Mouse (Mus musculus): ENCODE measurements around the gene Pgr. TPM values are rescaled to one million over a fixed set of nuclear protein-coding genes. Genes with fewer than 3 reads are reported as not detected.

Gene Pgr
- polyA plus RNA-seq (2012; rRNA removed), result 0.41 and 0.58 TPM in 2 replicates

DNA sequence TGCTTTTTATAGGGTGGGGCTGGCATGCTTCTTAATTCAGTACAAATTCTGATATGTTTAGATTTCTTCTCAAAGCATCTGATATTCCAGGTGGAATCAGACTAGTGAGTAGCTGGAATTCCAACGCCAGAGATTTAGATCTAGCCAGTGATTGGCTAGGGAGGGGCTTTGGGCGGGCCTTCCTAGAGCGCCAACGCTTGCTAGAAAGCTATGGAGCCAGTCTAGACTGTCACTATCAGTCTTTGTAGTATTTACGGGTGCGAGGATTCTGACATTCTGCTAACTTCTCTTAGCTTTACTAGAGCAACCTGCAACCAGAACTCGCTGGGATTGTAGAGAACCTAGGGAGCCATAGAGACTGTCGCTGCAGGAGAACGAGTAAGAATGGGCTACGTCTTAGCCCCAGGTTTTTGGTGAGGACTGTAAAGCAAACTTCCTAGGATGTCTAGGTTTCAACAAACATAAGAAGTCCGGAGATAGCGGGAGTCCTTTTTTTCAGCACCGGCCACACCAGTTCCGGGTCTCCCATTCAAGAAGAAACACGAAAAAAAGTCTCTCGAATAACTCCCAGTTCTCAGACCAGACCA, at the start of gene Pgr:
Gene Pgr (plus strand): TSS at position 218 of the 587 bp plus-strand sequence.
- H3K27me3 ChIP-seq (replicated peaks; ENCODE audit: control insufficient read depth, insufficient read depth, low read length), result no peaks in the 10 kb centered on the region
- TF ChIP-seq POLR2A (IDR thresholded peaks at IDR 0.05; ENCODE audit: low read depth, low read length), result no peak
- TF ChIP-seq CTCF (conservative IDR thresholded peaks at IDR 0.05; ENCODE audit: insufficient read depth, insufficient read length, low read depth, low read length), result no peak
- H3K4me3 ChIP-seq (ENCODE audit: insufficient read depth, low read depth, low read length), result peak within 1 kb of the TSS; percentile 53
- DNase-seq, result peak; percentile 28
- H3K4me1 ChIP-seq (ENCODE audit: control insufficient read depth, insufficient read depth, low read length), result no peaks in the 10 kb centered on the region
- H3K27ac ChIP-seq (ENCODE audit: insufficient read depth, low read depth, low read length), result no peak within 1 kb of the TSS
- H3K36me3 ChIP-seq (ENCODE audit: control insufficient read depth, insufficient read depth, low read length), result no peaks in the 10 kb centered on the region
- under 1% methylated on average over 16 of the region's 16 CpGs for WGBS

- no peaks in the 10 kb centered on the region for H3K36me3 ChIP-seq (ENCODE audit: control insufficient read depth, insufficient read depth, low read length)
- no peaks in the 10 kb centered on the region for H3K4me1 ChIP-seq (ENCODE audit: control insufficient read depth, insufficient read depth, low read length)
- no peak for DNase-seq
- H3K27me3 ChIP-seq (replicated peaks; ENCODE audit: control insufficient read depth, insufficient read depth, low read length), result no peaks in the 10 kb centered on the region
- WGBS, result 87% methylated on average over 2 of the region's 2 CpGs
- no peak overlapping the region for H3K27ac ChIP-seq (ENCODE audit: insufficient read depth, low read depth, low read length)
- TF ChIP-seq POLR2A (IDR thresholded peaks at IDR 0.05; ENCODE audit: low read depth, low read length), result no peak
- no peak for TF ChIP-seq CTCF (conservative IDR thresholded peaks at IDR 0.05; ENCODE audit: insufficient read depth, insufficient read length, low read depth, low read length)
- H3K4me3 ChIP-seq (ENCODE audit: insufficient read depth, low read depth, low read length), result no peak overlapping the region
Measured at GRCm38 (mm10) chr9:8857455-8857854, 42.2 kb upstream of the Pgr start.

- H3K4me1 ChIP-seq (ENCODE audit: control insufficient read depth, insufficient read depth, low read length), result no peaks in the 10 kb centered on the region
- H3K27ac ChIP-seq (ENCODE audit: insufficient read depth, low read depth, low read length), result no peak overlapping the region
- H3K27me3 ChIP-seq (replicated peaks; ENCODE audit: control insufficient read depth, insufficient read depth, low read length), result no peaks in the 10 kb centered on the region
- DNase-seq, result no peak
- TF ChIP-seq CTCF (conservative IDR thresholded peaks at IDR 0.05; ENCODE audit: insufficient read depth, insufficient read length, low read depth, low read length), result no peak
- no peak for TF ChIP-seq POLR2A (IDR thresholded peaks at IDR 0.05; ENCODE audit: low read depth, low read length)
- H3K36me3 ChIP-seq (ENCODE audit: control insufficient read depth, insufficient read depth, low read length), result no peaks in the 10 kb centered on the region
- WGBS, result 94% methylated on average over 2 of the region's 2 CpGs
- no peak overlapping the region for H3K4me3 ChIP-seq (ENCODE audit: insufficient read depth, low read depth, low read length)
Measured at GRCm38 (mm10) chr9:8868511-8868910, 31.1 kb upstream of the Pgr start.

GRCm38 (mm10) chr9:8895205-8895604, 4.4 kb upstream of the Pgr start:
- Histone ChIP-seq H3K27ac (ENCODE audit: insufficient read depth, low read depth, low read length) (no peak overlapping the region), H3K4me1 (ENCODE audit: control insufficient read depth, insufficient read depth, low read length) (no peaks in the 10 kb centered on the region), H3K36me3 (ENCODE audit: control insufficient read depth, insufficient read depth, low read length) (no peaks in the 10 kb centered on the region), H3K4me3 (ENCODE audit: insufficient read depth, low read depth, low read length) (no peak overlapping the region), H3K27me3 (replicated peaks; ENCODE audit: control insufficient read depth, insufficient read depth, low read length) (no peaks in the 10 kb centered on the region)
- WGBS, result 66% methylated on average over 5 of the region's 5 CpGs
- no peak for TF ChIP-seq CTCF (conservative IDR thresholded peaks at IDR 0.05; ENCODE audit: insufficient read depth, insufficient read length, low read depth, low read length)
- no peak for TF ChIP-seq POLR2A (IDR thresholded peaks at IDR 0.05; ENCODE audit: low read depth, low read length)
- DNase-seq, result no peak

DNA sequence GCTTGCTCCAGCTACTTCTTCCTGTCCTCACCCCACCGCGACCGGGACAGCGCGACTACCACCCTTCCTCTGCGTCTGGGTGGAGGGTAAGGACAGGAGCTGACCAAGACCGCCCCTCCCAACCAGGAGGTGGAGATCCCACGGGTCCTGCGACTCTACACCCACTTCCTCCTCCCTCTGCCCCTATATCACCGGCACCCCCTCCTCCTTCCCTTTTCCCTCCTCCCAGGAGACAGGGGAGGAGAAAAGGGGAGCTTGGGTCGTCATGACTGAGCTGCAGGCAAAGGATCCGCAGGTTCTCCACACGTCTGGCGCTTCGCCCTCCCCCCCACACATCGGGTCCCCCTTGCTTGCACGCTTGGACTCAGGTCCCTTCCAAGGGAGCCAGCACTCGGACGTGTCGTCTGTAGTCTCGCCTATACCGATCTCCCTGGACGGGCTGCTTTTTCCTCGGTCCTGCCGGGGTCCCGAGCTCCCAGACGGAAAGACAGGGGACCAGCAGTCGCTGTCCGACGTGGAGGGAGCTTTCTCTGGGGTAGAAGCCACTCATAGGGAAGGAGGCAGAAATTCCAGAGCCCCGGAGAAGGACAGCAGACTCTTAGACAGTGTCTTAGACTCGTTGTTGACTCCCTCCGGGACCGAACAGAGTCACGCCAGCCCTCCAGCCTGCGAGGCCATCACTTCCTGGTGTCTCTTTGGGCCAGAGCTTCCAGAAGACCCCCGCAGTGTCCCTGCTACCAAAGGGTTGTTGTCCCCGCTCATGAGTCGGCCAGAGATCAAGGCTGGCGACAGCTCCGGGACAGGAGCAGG, 775 bp downstream of the Pgr start:
- Histone ChIP-seq H3K36me3 (ENCODE audit: control insufficient read depth, insufficient read depth, low read length) (no peaks in the 10 kb centered on the region), H3K4me1 (ENCODE audit: control insufficient read depth, insufficient read depth, low read length) (no peaks in the 10 kb centered on the region), H3K27ac (ENCODE audit: insufficient read depth, low read depth, low read length) (no peak overlapping the region), H3K4me3 (ENCODE audit: insufficient read depth, low read depth, low read length) (peak overlapping the region; percentile 53), H3K27me3 (replicated peaks; ENCODE audit: control insufficient read depth, insufficient read depth, low read length) (no peaks in the 10 kb centered on the region)
- WGBS, result 1% methylated on average over 41 of the region's 41 CpGs
- TF ChIP-seq POLR2A (IDR thresholded peaks at IDR 0.05; ENCODE audit: low read depth, low read length), result no peak
- TF ChIP-seq CTCF (conservative IDR thresholded peaks at IDR 0.05; ENCODE audit: insufficient read depth, insufficient read length, low read depth, low read length), result no peak
- DNase-seq, result peak; percentile 54

DNA sequence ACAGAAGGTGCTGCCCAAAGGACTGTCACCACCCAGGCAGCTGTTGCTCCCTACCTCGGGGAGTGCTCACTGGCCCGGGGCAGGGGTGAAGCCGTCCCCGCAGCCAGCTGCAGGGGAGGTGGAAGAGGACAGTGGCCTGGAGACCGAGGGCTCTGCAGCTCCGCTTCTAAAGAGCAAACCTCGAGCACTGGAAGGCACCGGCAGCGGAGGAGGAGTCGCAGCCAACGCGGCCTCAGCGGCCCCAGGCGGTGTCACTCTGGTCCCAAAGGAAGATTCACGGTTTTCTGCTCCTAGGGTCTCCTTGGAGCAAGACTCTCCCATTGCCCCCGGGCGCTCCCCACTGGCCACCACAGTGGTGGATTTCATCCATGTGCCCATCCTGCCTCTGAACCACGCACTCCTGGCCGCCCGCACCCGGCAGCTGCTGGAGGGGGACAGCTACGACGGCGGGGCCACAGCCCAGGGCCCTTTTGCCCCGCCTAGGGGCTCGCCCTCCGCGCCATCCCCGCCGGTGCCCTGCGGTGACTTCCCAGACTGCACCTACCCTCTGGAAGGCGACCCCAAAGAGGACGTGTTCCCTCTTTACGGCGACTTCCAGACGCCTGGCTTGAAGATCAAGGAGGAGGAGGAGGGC, 1.5 kb downstream of the Pgr start:
- peak; percentile 11 for DNase-seq
- H3K36me3 ChIP-seq (ENCODE audit: control insufficient read depth, insufficient read depth, low read length), result no peaks in the 10 kb centered on the region
- under 1% methylated on average over 36 of the region's 36 CpGs for WGBS
- no peaks in the 10 kb centered on the region for H3K27me3 ChIP-seq (replicated peaks; ENCODE audit: control insufficient read depth, insufficient read depth, low read length)
- TF ChIP-seq POLR2A (IDR thresholded peaks at IDR 0.05; ENCODE audit: low read depth, low read length) (no peak), CTCF (conservative IDR thresholded peaks at IDR 0.05; ENCODE audit: insufficient read depth, insufficient read length, low read depth, low read length) (no peak)
- no peak overlapping the region for H3K27ac ChIP-seq (ENCODE audit: insufficient read depth, low read depth, low read length)
- H3K4me1 ChIP-seq (ENCODE audit: control insufficient read depth, insufficient read depth, low read length), result no peaks in the 10 kb centered on the region
- peak overlapping the region; percentile 53 for H3K4me3 ChIP-seq (ENCODE audit: insufficient read depth, low read depth, low read length)

GRCm38 (mm10) chr9:8901647-8902131, 2.1 kb downstream of the Pgr start:
- Histone ChIP-seq H3K4me3 (ENCODE audit: insufficient read depth, low read depth, low read length) (peak overlapping the region; percentile 53), H3K36me3 (ENCODE audit: control insufficient read depth, insufficient read depth, low read length) (no peaks in the 10 kb centered on the region), H3K4me1 (ENCODE audit: control insufficient read depth, insufficient read depth, low read length) (no peaks in the 10 kb centered on the region), H3K27me3 (replicated peaks; ENCODE audit: control insufficient read depth, insufficient read depth, low read length) (no peaks in the 10 kb centered on the region), H3K27ac (ENCODE audit: insufficient read depth, low read depth, low read length) (no peak overlapping the region)
- TF ChIP-seq CTCF (conservative IDR thresholded peaks at IDR 0.05; ENCODE audit: insufficient read depth, insufficient read length, low read depth, low read length) (no peak), POLR2A (IDR thresholded peaks at IDR 0.05; ENCODE audit: low read depth, low read length) (no peak)
- WGBS, result 2% methylated on average over 48 of the region's 49 CpGs
- peak; percentile 13 for DNase-seq
